ENCODE assay signal across 10 mouse cellular contexts in the genomic region with DNA sequence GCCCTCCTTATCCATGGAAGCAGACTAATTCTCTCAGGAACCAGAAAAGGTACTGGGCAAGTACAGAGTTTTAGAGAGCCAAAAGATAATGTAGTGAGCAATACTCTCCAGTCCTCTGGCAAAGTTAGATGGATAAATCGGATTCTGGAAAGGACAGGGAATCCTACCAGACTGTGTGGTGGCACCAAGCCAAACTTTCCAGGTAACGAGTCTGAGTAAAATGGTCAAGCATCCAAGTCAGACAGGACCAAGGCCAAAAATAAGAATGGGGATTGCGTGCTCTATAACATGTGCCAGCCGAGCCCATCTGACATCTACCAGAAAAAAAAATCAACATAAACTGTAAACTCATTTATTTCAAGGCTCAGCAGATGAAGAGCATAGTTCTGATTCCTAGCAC. TPM values are rescaled to one million over a fixed set of nuclear protein-coding genes. Genes with fewer than 3 reads are reported as not detected.
"Had no signal": no experiment of that assay in that cellular context is flagged by ENCODE, and none has a peak within 500 bp of the region (broad histone marks: within the 10 kb centered on the region; RNA-seq: fewer than 3 reads in every experiment).

No protein-coding gene starts in this region.

- DNase-seq: lung, embryonic 14.5 days; lung, postnatal 10 days; lung, postnatal 4 days; midbrain, embryonic 14.5 days; right cerebral cortex, adult 18-20 months; right cerebral cortex, postnatal 25 days; thymus, adult 18-20 months; thymus, postnatal 14 days had no signal

- ATAC-seq: liver, embryonic 12.5 days had no signal

RNA-seq across cellular contexts. Expression of gene Tmem28, which starts 56.0 kb away (rescaled TPM):
- total RNA-seq: megakaryocyte, adult 5-6 weeks had no signal
